Mouse (Mus musculus) adrenal gland, adult 10 weeks (tissue): ENCODE results near the gene Myoz2. TPM values are rescaled to one million over a fixed set of nuclear protein-coding genes. Genes with fewer than 3 reads are reported as not detected.

Experiments
- polyA plus RNA-seq: library from polyadenylated mRNA; stranded (reverse); fragments of 350-450 nt; fragmentation: Illumina TruSeq; extraction: RNeasy Lipid Tissue Mini Kit (QIAGEN cat#74804); gene quantifications from one replicate; pipeline ENCODE4 v1.2.3, GENCODE M21; 2014; ENCODE audit warnings: low read depth, low replicate concordance

Myoz2 gene
- polyA plus RNA-seq = not detected

GRCm38 (mm10) chr3:123034752-123035151 is at the start of gene Myoz2:
Myoz2 (minus strand) TSS chr3:123035015.

GRCm38 (mm10) chr3:122984249-122985182 is 50.3 kb downstream of the Myoz2 start, which contains the start of gene Usp53:
Usp53 (minus strand) TSS chr3:122984510.

Other genes starting within 250 kb of the Myoz2 start
- not detected for gene Fabp2, start 139.9 kb downstream of the Myoz2 start, polyA plus RNA-seq
- not detected for gene Gm10959, start 115.7 kb downstream of the Myoz2 start, polyA plus RNA-seq
- 46.0 TPM for gene 1810037I17Rik, start 110.8 kb downstream of the Myoz2 start, polyA plus RNA-seq
- gene Usp53, start 50.5 kb downstream of the Myoz2 start, polyA plus RNA-seq = 46.5 TPM
- gene Synpo2, start 201.1 kb upstream of the Myoz2 start, polyA plus RNA-seq = 29.7 TPM
- 251 TPM for gene Sec24d, start 232.4 kb upstream of the Myoz2 start, polyA plus RNA-seq